ENCODE assay signal across 6 mouse cellular contexts in genomic region chr1:102263126-102263860, GRCm38 (mm10).
DNase-seq lines count a peak whose midpoint lies in the region; TF ChIP-seq lines count a peak whose summit lies in the region.
"Not testable (repeated sequence)": the region's sequence is repeated elsewhere in the genome, so short reads cannot be mapped to it uniquely, and the experiment has no call there.

No protein-coding gene starts in this region.

- H3K4me3 ChIP-seq in ES-Bruce4 (ENCODE audit: low read depth, low read length): not testable (repeated sequence)
- peak overlapping the region in 1 of 2 experiments; percentile 29; a peak in 1 of 4 replicates for H3K4me3 ChIP-seq in ES-E14 (ENCODE audit: insufficient read depth in 1 of 2, low read depth in 1 of 2, low read length in 2 of 2, poor library complexity in 1 of 2, severe bottlenecking in 1 of 2)

- in situ Hi-C loops in ES-E14 (cut with MboI; ENCODE audit: low sequenced_read_pairs in 2 of 2, unreplicated experiment in 2 of 2): not testable (repeated sequence)

- H3K27ac ChIP-seq in ES-Bruce4 (ENCODE audit: insufficient read depth, low read length) (peak overlapping the region; percentile 72), ES-E14 (ENCODE audit: insufficient read depth, low read depth, low read length, poor library complexity, severe bottlenecking) (peak overlapping the region; percentile 85; the same call in 1 of the 2 replicates)

- peak; percentile 4 for DNase-seq in CD4-positive helper T cell, adult 2 months (ENCODE audit: low read depth, low spot score)
- DNase-seq in ES-CJ7 (ENCODE audit: low read depth, low spot score) (peak; percentile 71), R1 (ENCODE audit: low read depth, low spot score) (peak; percentile 91), ZHBTc4 (ENCODE audit: low read depth, low spot score) (peak; percentile 56)
- DNase-seq in ES-E14 (ENCODE audit: low read depth, low spot score): not testable (repeated sequence)

- H3K9me3 ChIP-seq in ES-Bruce4 (replicated peaks; ENCODE audit: control insufficient read depth, insufficient read depth, low read length, poor library complexity, severe bottlenecking): peaks cover 24% of the 10 kb centered on the region
- H3K9me3 ChIP-seq in ES-E14 (ENCODE audit: control insufficient read depth, insufficient read depth, low read depth, low read length): not testable (repeated sequence)

- not testable (repeated sequence) for H3K9ac ChIP-seq in ES-Bruce4 (ENCODE audit: low read depth, poor library complexity, severe bottlenecking); ES-E14 (ENCODE audit: insufficient read depth, low read depth, low read length, poor library complexity, severe bottlenecking)

- H3K27me3 ChIP-seq in ES-Bruce4 (ENCODE audit: control insufficient read depth, insufficient read depth, low read length, poor library complexity, severe bottlenecking): not testable (repeated sequence)

- not testable (repeated sequence) for TF ChIP-seq CTCF in ES-Bruce4 (IDR thresholded peaks at IDR 0.05; ENCODE audit: low read depth, low read length)

- not testable (repeated sequence) for TF ChIP-seq POLR2A in ES-Bruce4 (IDR thresholded peaks at IDR 0.05; ENCODE audit: insufficient read depth, low read length)

- not testable (repeated sequence) for TF ChIP-seq EP300 in ES-Bruce4 (IDR thresholded peaks at IDR 0.05; ENCODE audit: insufficient read depth, low read depth, low read length)

- not testable (repeated sequence) for H3K36me3 ChIP-seq in ES-Bruce4 (ENCODE audit: control insufficient read depth, insufficient read depth, low read length, poor library complexity, severe bottlenecking); ES-E14 (ENCODE audit: control insufficient read depth, insufficient read depth, low read length, poor library complexity, severe bottlenecking)

- not testable (repeated sequence) for H3K4me1 ChIP-seq in ES-Bruce4 (ENCODE audit: control insufficient read depth, insufficient read depth, low read length); ES-E14 (ENCODE audit: control insufficient read depth in 2 of 2, insufficient read depth in 2 of 2, low read length in 2 of 2, poor library complexity in 1 of 2)

TF ChIP-seq in ES-E14, 5 proteins besides CTCF, POLR2A, EP300 and RAD21:
- 0 out of 2 replicates have a peak, but pooled peaks have one; percentile 27 for TF ChIP-seq MAFK (IDR thresholded peaks at IDR 0.05; ENCODE audit: insufficient read depth, low read depth, low read length)
